Mouse (Mus musculus): ENCODE measurements around the gene Ttbk1. TPM values are rescaled to one million over a fixed set of nuclear protein-coding genes. Genes with fewer than 3 reads are reported as not detected.

Gene Ttbk1
- total and polyA plus RNA-seq, 3 experiments = 0.08 TPM; not detected in 2

- no peak for DNase-seq (ENCODE audit: low read depth, low spot score)
- H3K4me3 ChIP-seq (ENCODE audit: control insufficient read depth in 1 of 2, insufficient read depth in 1 of 2, low read depth in 2 of 2, low read length in 2 of 2) = no peak overlapping the region
- H3K9me3 ChIP-seq (replicated peaks; ENCODE audit: insufficient read depth, low read length) = no peaks in the 10 kb centered on the region
- TF ChIP-seq MXI1 (IDR thresholded peaks at IDR 0.05; ENCODE audit: low read depth, low read length) (no peak), MAZ (IDR thresholded peaks at IDR 0.05; ENCODE audit: low read depth, low read length) (no peak), GATA1 (IDR thresholded peaks at IDR 0.05; ENCODE audit: low read depth, low read length) (no peak), NRF1 (IDR thresholded peaks at IDR 0.05; ENCODE audit: insufficient read depth, low read depth, low read length, poor library complexity, severe bottlenecking) (no peak), ZMIZ1 (IDR thresholded peaks at IDR 0.05; ENCODE audit: low read depth, low read length) (no peak), E2F4 (IDR thresholded peaks at IDR 0.05; ENCODE audit: borderline replicate concordance, low read depth, low read length) (no peak), ETS1 (IDR thresholded peaks at IDR 0.05; ENCODE audit: low read depth, low read length) (no peak), ELF1 (IDR thresholded peaks at IDR 0.05; ENCODE audit: low read depth, low read length) (no peak), ZC3H11A (IDR thresholded peaks at IDR 0.05; ENCODE audit: low read depth, low read length) (no peak), KAT2A (conservative IDR thresholded peaks at IDR 0.05; ENCODE audit: low read depth, low read length) (no peak), MAFK (IDR thresholded peaks at IDR 0.05; ENCODE audit: borderline replicate concordance, low read depth, low read length) (no peak), SMC3 (IDR thresholded peaks at IDR 0.05; ENCODE audit: low read depth, low read length) (no peak), BHLHE40 (IDR thresholded peaks at IDR 0.05; ENCODE audit: borderline replicate concordance, low read depth, low read length) (no peak), JUND (IDR thresholded peaks at IDR 0.05; ENCODE audit: low read depth, low read length) (no peak), CHD2 (IDR thresholded peaks at IDR 0.05; ENCODE audit: low read length) (no peak), TAL1 (IDR thresholded peaks at IDR 0.05; ENCODE audit: low read length) (no peak), USF1 (IDR thresholded peaks at IDR 0.05; ENCODE audit: low read depth, low read length) (no peak), EP300 (IDR thresholded peaks at IDR 0.05; ENCODE audit: low read depth in 1 of 2, low read length in 2 of 2) (no peak), TCF12 (IDR thresholded peaks at IDR 0.05; ENCODE audit: low read depth, low read length) (no peak), MAX (IDR thresholded peaks at IDR 0.05; ENCODE audit: low read length) (no peak)
- peaks cover 0 to 4% of the 10 kb centered on the region in 2 experiments; a peak in 1 of 4 replicates for H3K4me1 ChIP-seq (ENCODE audit: control insufficient read depth in 1 of 2, insufficient read depth in 2 of 2, low read length in 2 of 2)
- H3K79me2 ChIP-seq (ENCODE audit: control insufficient read depth, insufficient read depth, low read length, poor library complexity) = no peaks in the 10 kb centered on the region; the same call in 1 of the 2 replicates
- no peak overlapping the region for H3K9ac ChIP-seq (ENCODE audit: control insufficient read depth, low read depth, low read length, poor library complexity, severe bottlenecking)
- no peaks in the 10 kb centered on the region for H3K27me3 ChIP-seq (ENCODE audit: control insufficient read depth in 1 of 2, insufficient read depth in 2 of 2, low read length in 2 of 2)
- no peak overlapping the region for H3K27ac ChIP-seq (ENCODE audit: control insufficient read depth, low read depth, low read length)
- peaks cover 4 to 8% of the 10 kb centered on the region in 2 experiments; a peak in 2 of 4 replicates for H3K36me3 ChIP-seq (ENCODE audit: control insufficient read depth in 1 of 2, insufficient read depth in 2 of 2, low read length in 2 of 2)
Measured at GRCm38 (mm10) chr17:46394631-46395030, 92.8 kb downstream of the Ttbk1 start.

- Histone ChIP-seq H3K9me3 (replicated peaks; ENCODE audit: insufficient read depth, low read length) (no peaks in the 10 kb centered on the region), H3K4me1 (ENCODE audit: control insufficient read depth in 1 of 2, insufficient read depth in 2 of 2, low read length in 2 of 2) (peaks cover 2 to 4% of the 10 kb centered on the region in 2 experiments; a peak in 2 of 4 replicates), H3K27ac (ENCODE audit: control insufficient read depth, low read depth, low read length) (no peak overlapping the region), H3K9ac (ENCODE audit: control insufficient read depth, low read depth, low read length, poor library complexity, severe bottlenecking) (no peak overlapping the region), H3K27me3 (ENCODE audit: control insufficient read depth in 1 of 2, insufficient read depth in 2 of 2, low read length in 2 of 2) (no peaks in the 10 kb centered on the region), H3K36me3 (ENCODE audit: control insufficient read depth in 1 of 2, insufficient read depth in 2 of 2, low read length in 2 of 2) (peaks cover 4% of the 10 kb centered on the region in 2 experiments), H3K4me3 (ENCODE audit: control insufficient read depth in 1 of 2, insufficient read depth in 1 of 2, low read depth in 2 of 2, low read length in 2 of 2) (no peak overlapping the region), H3K79me2 (ENCODE audit: control insufficient read depth, insufficient read depth, low read length, poor library complexity) (no peaks in the 10 kb centered on the region; the same call in 1 of the 2 replicates)
- peak; percentile 72 for DNase-seq (ENCODE audit: low read depth, low spot score)
- TF ChIP-seq MAX (IDR thresholded peaks at IDR 0.05; ENCODE audit: low read length) (no peak), CTCF (IDR thresholded peaks at IDR 0.05 in 2 of 3, conservative IDR thresholded peaks at IDR 0.05 in 1 of 3; ENCODE audit: control insufficient read depth in 1 of 3, insufficient read depth in 1 of 3, low read depth in 2 of 3, low read length in 3 of 3, poor library complexity in 1 of 3, severe bottlenecking in 1 of 3) (peak; percentile 67 to 79 (median 74)), SMC3 (IDR thresholded peaks at IDR 0.05; ENCODE audit: low read depth, low read length) (peak; percentile 79), TCF12 (IDR thresholded peaks at IDR 0.05; ENCODE audit: low read depth, low read length) (no peak), RAD21 (IDR thresholded peaks at IDR 0.05; ENCODE audit: low read depth, low read length) (peak; percentile 80), ZC3H11A (IDR thresholded peaks at IDR 0.05; ENCODE audit: low read depth, low read length) (peak; percentile 50)
Measured at GRCm38 (mm10) chr17:46393012-46393411, 94.5 kb downstream of the Ttbk1 start.

Data from MEL (cell line).